Mouse (Mus musculus) central nervous system, embryonic 14 days (tissue): Measurements from ENCODE around the gene Mtor. TPM values are rescaled to one million over a fixed set of nuclear protein-coding genes. Genes with fewer than 3 reads are reported as not detected.

ENCODE experiments used
- polyA plus RNA-seq: library from polyadenylated mRNA; depleted of rRNA; stranded (reverse); fragments of >200 nt; gene quantifications from 2 replicates; pipeline ENCODE4 v1.2.3, GENCODE M21; 2012; rRNA removed

Mtor gene
- 27.3 and 30.4 TPM in 2 replicates for polyA plus RNA-seq

DNA sequence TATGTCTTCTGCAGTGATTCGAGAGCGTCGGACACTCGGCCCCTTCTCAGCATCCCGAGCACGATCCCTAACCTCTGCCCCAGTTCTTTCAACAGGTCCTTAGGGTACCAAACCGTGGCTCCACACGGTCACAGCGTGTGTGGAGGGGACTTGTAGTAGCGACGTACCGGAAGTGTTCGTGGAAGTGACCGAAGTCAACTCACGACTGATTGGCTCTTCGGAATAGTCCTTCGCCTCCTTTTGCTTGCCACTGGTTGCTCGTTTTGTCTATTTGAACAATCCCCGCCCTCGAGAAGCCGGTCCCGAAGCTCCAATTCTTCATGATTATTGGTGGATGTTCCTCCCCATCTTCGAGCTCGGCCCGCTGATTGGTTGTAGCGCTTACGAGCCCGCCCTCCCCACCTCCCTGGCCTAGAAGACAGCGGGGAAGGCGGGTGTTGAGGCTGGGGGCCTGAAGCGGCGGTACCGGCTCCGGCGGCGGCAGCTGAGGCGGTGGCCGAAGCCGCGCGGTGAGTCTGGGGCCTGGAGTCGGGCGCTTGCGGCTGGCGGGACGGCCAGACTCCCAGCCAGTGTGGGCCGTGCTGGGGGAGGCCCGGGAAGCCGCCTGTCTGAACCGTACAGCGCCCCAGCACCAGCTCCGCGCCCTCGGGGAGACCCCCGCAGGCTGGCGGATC is at the start of gene Mtor:
TSS of gene Mtor (plus strand) at position 433 of the 674 bp plus-strand sequence.

GRCm38 (mm10) chr4:148444250-148444967 is 4.0 kb upstream of the Mtor start, which contains the start of gene Ubiad1:
TSS of gene Ubiad1 (minus strand) at chr4:148444771.

GRCm38 (mm10) chr4:148500410-148500867 is 52.0 kb downstream of the Mtor start, which contains the start of gene Angptl7:
TSS of gene Angptl7 (minus strand) at chr4:148500460.

DNA sequence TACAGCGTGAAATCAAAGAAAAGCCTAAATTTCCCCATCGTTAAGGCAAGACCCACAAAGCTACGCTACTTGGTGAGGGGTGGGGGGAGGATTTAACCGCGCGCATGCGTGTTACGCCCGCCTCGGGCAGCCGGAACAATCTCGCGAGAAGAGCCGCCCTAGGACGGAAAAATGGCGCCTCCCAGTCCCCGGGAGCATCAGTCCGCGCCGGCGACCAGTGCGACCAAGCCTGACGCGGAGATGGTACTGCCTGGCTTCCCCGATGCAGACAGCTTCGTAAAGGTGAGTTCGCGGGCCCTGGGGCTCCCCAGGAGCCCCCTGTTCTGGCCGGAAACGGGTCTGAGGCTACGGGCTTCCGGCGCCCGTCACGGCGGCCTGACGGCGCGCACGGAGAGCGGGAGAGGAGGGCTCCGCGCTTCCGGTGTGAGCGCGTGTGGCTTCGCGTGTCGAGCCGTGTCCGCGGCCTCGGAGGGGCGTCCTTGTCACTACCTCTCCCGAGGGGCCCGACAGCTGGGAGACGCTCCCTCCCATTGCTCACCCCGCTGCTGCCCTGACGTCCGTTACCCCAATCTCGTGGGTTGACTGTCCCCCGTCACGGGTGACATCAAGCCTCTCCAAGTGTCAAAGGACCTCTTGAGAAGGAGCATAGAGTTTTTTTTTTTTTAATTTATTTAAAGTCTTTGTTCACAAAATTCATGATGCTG is 110.0 kb downstream of the Mtor start, which contains the start of gene Exosc10:
TSS of gene Exosc10 (plus strand) at position 133 of the 704 bp plus-strand sequence.

DNA sequence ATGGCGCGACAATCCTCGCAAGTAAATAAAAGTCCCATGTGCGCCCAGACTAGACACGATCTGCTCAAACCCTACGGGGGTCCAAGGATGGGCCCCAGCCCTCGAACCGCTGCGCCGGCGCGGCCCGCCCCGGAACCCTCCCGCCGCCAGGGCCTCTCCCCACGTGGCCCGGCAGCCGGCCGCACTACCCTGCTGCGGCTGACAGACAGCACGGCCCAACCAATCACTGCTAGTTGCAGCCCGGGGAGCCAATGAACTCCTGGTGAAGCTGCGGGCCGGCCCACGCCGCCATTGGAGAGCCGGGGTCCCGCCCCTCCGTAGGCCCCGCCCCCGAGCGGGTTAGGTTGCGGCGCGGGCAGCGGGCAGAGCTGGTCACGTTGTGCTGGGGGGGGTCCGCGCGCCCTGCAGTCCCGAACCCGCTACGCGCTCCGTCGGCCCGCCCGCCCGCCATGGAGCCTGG is 142.8 kb downstream of the Mtor start, which contains the start of gene Srm:
TSS of gene Srm (plus strand) at position 333 of the 460 bp plus-strand sequence.

DNA sequence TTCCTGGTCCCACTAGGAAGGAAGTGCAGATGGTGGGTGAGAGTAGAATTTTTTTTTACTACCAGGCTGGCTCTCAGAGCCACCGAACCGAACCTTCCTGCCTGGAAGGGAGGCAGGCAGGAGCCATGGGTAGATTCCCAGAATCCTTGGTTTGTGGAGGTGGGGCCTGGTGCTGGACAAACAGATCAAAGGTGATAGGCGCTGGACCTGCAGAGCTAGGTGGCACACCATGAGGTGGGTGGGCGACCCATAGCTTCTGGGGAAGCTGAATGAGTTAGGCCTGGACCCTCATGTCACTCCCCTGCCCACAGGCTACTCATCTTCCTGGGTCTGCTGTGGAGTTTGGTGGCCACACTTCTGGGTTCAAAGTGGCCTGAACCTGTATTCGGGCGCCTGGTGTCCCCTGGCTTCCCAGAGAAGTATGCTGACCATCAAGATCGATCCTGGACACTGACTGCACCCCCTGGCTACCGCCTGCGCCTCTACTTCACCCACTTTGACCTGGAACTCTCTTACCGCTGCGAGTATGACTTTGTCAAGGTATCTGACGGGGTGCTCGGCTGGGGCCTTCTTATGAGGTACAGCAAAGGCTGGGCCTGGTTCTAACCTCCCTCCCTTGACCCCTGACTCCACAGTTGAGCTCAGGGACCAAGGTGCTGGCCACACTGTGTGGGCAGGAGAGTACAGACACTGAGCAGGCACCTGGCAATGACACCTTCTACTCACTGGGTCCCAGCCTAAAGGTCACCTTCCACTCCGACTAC is 154.1 kb downstream of the Mtor start, which contains the start of gene Masp2:
TSS of gene Masp2 (plus strand) at position 198 of the 764 bp plus-strand sequence.

Other genes with a start within 250 kb of the Mtor start
- gene Disp3, start 160.6 kb upstream of the Mtor start, polyA plus RNA-seq, result 16.0 and 19.9 TPM in 2 replicates
- gene Ubiad1, start 3.8 kb upstream of the Mtor start, polyA plus RNA-seq, result 12.4 and 13.0 TPM in 2 replicates
- 0.06 and 0.36 TPM in 2 replicates for gene Angptl7, start 51.8 kb downstream of the Mtor start, polyA plus RNA-seq
- 73.2 and 76.9 TPM in 2 replicates for gene Exosc10, start 109.8 kb downstream of the Mtor start, polyA plus RNA-seq
- 111 and 122 TPM in 2 replicates for gene Srm, start 142.9 kb downstream of the Mtor start, polyA plus RNA-seq
- gene Masp2, start 153.9 kb downstream of the Mtor start, polyA plus RNA-seq, result 1.3 and 1.5 TPM in 2 replicates
- 577 and 654 TPM in 2 replicates for gene Tardbp, start 178.4 kb downstream of the Mtor start, polyA plus RNA-seq
- not detected in 2 replicates for gene Gm572, start 194.7 kb downstream of the Mtor start, polyA plus RNA-seq